Mouse (Mus musculus) T-helper 1 cell (primary cell): ENCODE measurements around the gene Klf7.

ENCODE experiments used
- in situ Hi-C: fragments of 300-600 bp; cut with MboI, MseI; formaldehyde crosslinking; loops from one replicate; pipeline ENCODE4 v1.15.1; 2025; ENCODE audit warnings: high pct_unique_total_duplicates

The Klf7 gene

DNA sequence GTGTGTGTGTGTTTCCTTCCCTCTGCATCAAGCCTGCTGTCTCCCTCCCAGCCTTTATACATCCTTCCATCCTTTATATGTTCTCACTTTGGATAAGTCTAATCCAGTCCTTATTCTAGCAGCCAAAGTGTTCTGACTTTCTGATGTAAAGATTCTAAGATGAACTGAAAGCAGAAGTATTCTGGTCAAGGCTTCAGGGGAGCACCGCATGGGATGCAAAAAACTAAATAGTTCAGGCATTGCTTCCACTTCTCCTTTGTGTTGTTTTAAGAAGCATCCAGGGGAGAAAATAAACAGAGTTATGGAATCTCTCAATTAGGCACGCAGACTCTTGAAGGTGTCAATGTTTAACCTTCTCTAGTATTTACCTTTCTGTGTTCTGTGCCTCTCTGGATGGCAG lies 141.3 kb downstream of the Klf7 start:
- in situ Hi-C loops, result no loop called here
